14 mouse cellular contexts compared by ENCODE assay signal in genomic region chr7:89216118-89216517, GRCm38 (mm10).
DNase-seq lines count a peak whose midpoint lies in the region; ATAC-seq lines count a peak whose summit lies in the region.
"Had no signal": no experiment of that assay in that cellular context is flagged by ENCODE, and none has a peak within 500 bp of the region (broad histone marks: within the 10 kb centered on the region; RNA-seq: fewer than 3 reads in every experiment).

No protein-coding gene starts in this region.

- no peak overlapping the region for H3K4me3 ChIP-seq in forebrain, embryonic 10.5 days
- no peak overlapping the region for H3K4me3 ChIP-seq in forebrain, embryonic 14.5 days (ENCODE audit: low read depth, low read length)
- H3K4me3 ChIP-seq in kidney, embryonic 15.5 days (replicated peaks): no peak overlapping the region
- no peak overlapping the region for H3K4me3 ChIP-seq in liver, embryonic 15.5 days (replicated peaks)
- H3K4me3 ChIP-seq: embryonic facial prominence, embryonic 15.5 days; hindbrain, embryonic 15.5 days; limb, embryonic 12.5 days had no signal

- H3K27ac ChIP-seq in forebrain, embryonic 10.5 days: 0 out of 2 replicates have a peak overlapping the region, but pooled peaks have one; percentile 30
- no peak overlapping the region for H3K27ac ChIP-seq in forebrain, embryonic 14.5 days (ENCODE audit: low read depth, low read length)
- H3K27ac ChIP-seq in kidney, embryonic 15.5 days: peak overlapping the region; percentile 5; the same call in 1 of the 2 replicates
- H3K27ac ChIP-seq in liver, embryonic 15.5 days (replicated peaks): no peak overlapping the region; the same call in 1 of the 2 replicates
- H3K27ac ChIP-seq: embryonic facial prominence, embryonic 15.5 days; hindbrain, embryonic 15.5 days; limb, embryonic 12.5 days had no signal

- no peaks in the 10 kb centered on the region for H3K9me3 ChIP-seq in forebrain, embryonic 10.5 days
- no peaks in the 10 kb centered on the region for H3K9me3 ChIP-seq in forebrain, embryonic 14.5 days (replicated peaks; ENCODE audit: control insufficient read depth, low read length)
- no peaks in the 10 kb centered on the region for H3K9me3 ChIP-seq in kidney, embryonic 15.5 days (replicated peaks)
- H3K9me3 ChIP-seq in liver, embryonic 15.5 days (replicated peaks): no peaks in the 10 kb centered on the region
- H3K9me3 ChIP-seq: embryonic facial prominence, embryonic 15.5 days; hindbrain, embryonic 15.5 days; limb, embryonic 12.5 days had no signal

- 92% methylated on average over 2 of the region's 2 CpGs for WGBS in forebrain, embryonic 10.5 days
- 89% methylated on average over 2 of the region's 2 CpGs for WGBS in forebrain, embryonic 14.5 days
- WGBS in kidney, embryonic 15.5 days: 64% methylated on average over 2 of the region's 2 CpGs
- 24% methylated on average over 2 of the region's 2 CpGs for WGBS in liver, embryonic 15.5 days (ENCODE audit: insufficient replicate concordance)

- no peak for DNase-seq in forebrain, embryonic 10.5 days (ENCODE audit: extremely low spot score, low spot score)
- no peak for DNase-seq in forebrain, embryonic 14.5 days (ENCODE audit: low spot score)
- no peak for DNase-seq in kidney, postnatal 4 days
- DNase-seq in A20 (ENCODE audit: low read depth, low spot score) (peak; percentile 60), MN1 (ENCODE audit: low spot score) (no peak)
- DNase-seq in adrenal gland, postnatal 14 days: no peak
- DNase-seq: adrenal gland, adult 8-10 months; cerebellum, adult 9-10 months; thymus, postnatal 14 days had no signal

- no peak overlapping the region for H3K4me2 ChIP-seq in forebrain, embryonic 14.5 days (ENCODE audit: low read length)
- H3K4me2 ChIP-seq in kidney, embryonic 15.5 days: no peak overlapping the region
- no peak overlapping the region for H3K4me2 ChIP-seq in liver, embryonic 15.5 days
- H3K4me2 ChIP-seq: embryonic facial prominence, embryonic 15.5 days; hindbrain, embryonic 15.5 days; limb, embryonic 12.5 days had no signal

- H3K4me1 ChIP-seq in forebrain, embryonic 10.5 days: peaks cover 25% of the 10 kb centered on the region
- no peaks in the 10 kb centered on the region for H3K4me1 ChIP-seq in forebrain, embryonic 14.5 days (ENCODE audit: control insufficient read depth, insufficient read depth, low read length)
- peaks cover 9% of the 10 kb centered on the region for H3K4me1 ChIP-seq in kidney, embryonic 15.5 days
- no peaks in the 10 kb centered on the region; the same call in 1 of the 2 replicates for H3K4me1 ChIP-seq in liver, embryonic 15.5 days (replicated peaks)
- H3K4me1 ChIP-seq: hindbrain, embryonic 15.5 days had no signal

- no peak overlapping the region for H3K9ac ChIP-seq in forebrain, embryonic 14.5 days (ENCODE audit: low read length)
- no peak overlapping the region for H3K9ac ChIP-seq in kidney, embryonic 15.5 days
- H3K9ac ChIP-seq in liver, embryonic 15.5 days: no peak overlapping the region
- H3K9ac ChIP-seq: embryonic facial prominence, embryonic 15.5 days; hindbrain, embryonic 15.5 days; limb, embryonic 12.5 days had no signal

- no peaks in the 10 kb centered on the region for H3K27me3 ChIP-seq in forebrain, embryonic 10.5 days (ENCODE audit: poor library complexity, severe bottlenecking)
- no peaks in the 10 kb centered on the region for H3K27me3 ChIP-seq in forebrain, embryonic 14.5 days (replicated peaks; ENCODE audit: control insufficient read depth, insufficient read depth, low read length)
- no peaks in the 10 kb centered on the region for H3K27me3 ChIP-seq in kidney, embryonic 15.5 days
- no peaks in the 10 kb centered on the region for H3K27me3 ChIP-seq in liver, embryonic 15.5 days
- H3K27me3 ChIP-seq: embryonic facial prominence, embryonic 15.5 days; hindbrain, embryonic 15.5 days; limb, embryonic 12.5 days had no signal

- H3K36me3 ChIP-seq in forebrain, embryonic 10.5 days (replicated peaks): no peaks in the 10 kb centered on the region
- no peaks in the 10 kb centered on the region for H3K36me3 ChIP-seq in forebrain, embryonic 14.5 days (ENCODE audit: control insufficient read depth, insufficient read depth, low read length)
- no peaks in the 10 kb centered on the region for H3K36me3 ChIP-seq in kidney, embryonic 15.5 days
- H3K36me3 ChIP-seq in liver, embryonic 15.5 days (replicated peaks): no peaks in the 10 kb centered on the region
- H3K36me3 ChIP-seq: embryonic facial prominence, embryonic 15.5 days; hindbrain, embryonic 15.5 days; limb, embryonic 12.5 days had no signal

- ATAC-seq in forebrain, embryonic 14.5 days: no peak
- peak; percentile 25; the same call in 1 of the 2 replicates for ATAC-seq in kidney, embryonic 15.5 days (replicated peaks; ENCODE audit: low FRiP score)
- ATAC-seq in liver, embryonic 15.5 days (ENCODE audit: insufficient read depth): peak; percentile 40; the same call in 1 of the 2 replicates

Comparison
In these comparisons a context has a peak if more than half of its experiments do, and no peak if none do; other contexts are left out.
1. H3K27ac ChIP-seq: peak in forebrain, embryonic 10.5 days (single experiment) and kidney, embryonic 15.5 days (single experiment); none in forebrain, embryonic 14.5 days (single experiment) and liver, embryonic 15.5 days (single experiment).